Mouse (Mus musculus) liver, adult 2 months (tissue): ENCODE results near the gene Phc2.

ENCODE experiments used
- CTCF ChIP-seq: fragments of 200-500 bp; IDR thresholded peaks from 2 replicates; pipeline ENCODE4 v1.5.1; 2011; ENCODE audit warnings: low read depth, low read length, control low read depth
- POLR2A ChIP-seq: fragments of 200-500 bp; IDR thresholded peaks from 2 replicates; pipeline ENCODE4 v1.6.1; 2011; ENCODE audit warnings: low read length, control low read depth; ENCODE audit not compliant: insufficient read depth; ENCODE audit errors: extremely low read depth

- no peak for TF ChIP-seq CTCF
- no peak for TF ChIP-seq POLR2A
Measured at GRCm38 (mm10) chr4:128712136-128712655, 57.7 kb downstream of the Phc2 start.
